Mouse (Mus musculus) hindbrain, postnatal 0 days (tissue): ENCODE data around the gene Madd. TPM values are rescaled to one million over a fixed set of nuclear protein-coding genes. Genes with fewer than 3 reads are reported as not detected.

Source experiments
- ATAC-seq: fragments of 200-750 bp; cut with Nextera tagmentation; 2 replicates; pipeline ENCODE4 v1.8.0; 2017; ENCODE audit warnings: mild to moderate bottlenecking, moderate TSS enrichment, moderate library complexity
- DNase-seq: peaks from one replicate; pipeline ENCODE4 v3.0.0-alpha.2; 2015; ENCODE audit warnings: low spot score
- H3K27ac ChIP-seq: fragments of 300-500 bp; sonication (generic); 2 replicates; pipeline ENCODE4 v1.5.1; 2014; ENCODE audit warnings: mild to moderate bottlenecking
- H3K27me3 ChIP-seq: fragments of 300-500 bp; sonication (generic); 2 replicates; pipeline ENCODE4 v1.6.1; 2014; ENCODE audit warnings: low read length, mixed read lengths; ENCODE audit not compliant: insufficient read depth
- H3K36me3 ChIP-seq: fragments of 300-500 bp; sonication (generic); 2 replicates; pipeline ENCODE4 v1.6.1; 2014; ENCODE audit warnings: low read length, mixed read lengths; ENCODE audit not compliant: insufficient read depth
- H3K4me1 ChIP-seq: fragments of 300-500 bp; sonication (generic); 2 replicates; pipeline ENCODE4 v1.6.1; 2014; ENCODE audit warnings: antibody characterized with exemption, low read length, mixed read lengths; ENCODE audit not compliant: insufficient read depth
- H3K4me2 ChIP-seq: fragments of 300-500 bp; sonication (generic); 2 replicates; pipeline ENCODE4 v1.6.1; 2014; ENCODE audit warnings: low read depth, mild to moderate bottlenecking, low read length, moderate library complexity, mixed read lengths
- H3K4me3 ChIP-seq: fragments of 300-500 bp; sonication (generic); 2 replicates; pipeline ENCODE4 v1.5.1; 2014; ENCODE audit warnings: low read length
- H3K9ac ChIP-seq: fragments of 300-500 bp; sonication (generic); replicated peaks from 2 replicates; pipeline ENCODE4 v1.6.1; 2014; ENCODE audit warnings: mild to moderate bottlenecking, low read length, moderate library complexity, mixed read lengths
- H3K9me3 ChIP-seq: fragments of 300-500 bp; sonication (generic); 2 replicates; pipeline ENCODE4 v1.6.1; 2016; ENCODE audit warnings: low read length, mixed read lengths
- CTCF ChIP-seq: IDR thresholded peaks from 2 replicates; pipeline ENCODE4 v1.5.1; 2016; ENCODE audit warnings: antibody characterized with exemption, control low read depth, low read depth
- WGBS: fragments of 180-500 bp; shearing (Covaris S2); extraction: QIAGEN DNeasy Blood & Tissue Kit; methylation state at CpG from one replicate; pipeline ENCODE4 v1.1.7; 2014; 5-methylcytosine and 5-hydroxymethylcytosine counted together
- polyA plus RNA-seq: library from polyadenylated mRNA; unstranded; fragments of >200 nt; fragmentation: Nextera tagmentation; extraction: Ambion mirVana; gene quantifications from 2 replicates; pipeline ENCODE4 v1.2.1, GENCODE M21; 2015
- total RNA-seq: library from RNA; depleted of rRNA; stranded (reverse); fragments of >200 nt; gene quantifications from 2 replicates; pipeline ENCODE4 v1.2.3, GENCODE M21; 2014

The Madd gene
- total and polyA plus RNA-seq, 2 experiments from 2014 or later, result 31.3 to 64.2 TPM

- Histone ChIP-seq H3K4me3 (no peak overlapping the region), H3K4me1 (no peaks in the 10 kb centered on the region), H3K4me2 (no peak overlapping the region), H3K9ac (no peak overlapping the region), H3K27ac (no peak overlapping the region), H3K27me3 (no peaks in the 10 kb centered on the region), H3K9me3 (no peaks in the 10 kb centered on the region), H3K36me3 (peaks cover 62% of the 10 kb centered on the region)
- TF ChIP-seq CTCF, result no peak
- ATAC-seq, result no peak
- WGBS, result 88% methylated on average over 6 of the region's 6 CpGs
- DNase-seq, result no peak
Measured at GRCm38 (mm10) chr2:91142920-91143319, 40.7 kb downstream of the Madd start.

GRCm38 (mm10) chr2:91139764-91140163 lies 43.9 kb downstream of the Madd start:
- WGBS, result 74% methylated on average over 8 of the region's 8 CpGs
- Histone ChIP-seq H3K27ac (no peak overlapping the region), H3K9ac (no peak overlapping the region), H3K27me3 (no peaks in the 10 kb centered on the region), H3K36me3 (peaks cover 59% of the 10 kb centered on the region), H3K4me2 (no peak overlapping the region), H3K4me1 (no peaks in the 10 kb centered on the region), H3K4me3 (no peak overlapping the region), H3K9me3 (no peaks in the 10 kb centered on the region)
- no peak for TF ChIP-seq CTCF
- no peak for DNase-seq
- ATAC-seq, result no peak

- no peaks in the 10 kb centered on the region for H3K4me1 ChIP-seq
- DNase-seq, result no peak
- WGBS, result 75% methylated on average over 5 of the region's 5 CpGs
- H3K9me3 ChIP-seq, result no peaks in the 10 kb centered on the region
- H3K36me3 ChIP-seq, result peaks cover 56% of the 10 kb centered on the region
- no peak for TF ChIP-seq CTCF
- H3K4me3 ChIP-seq, result no peak overlapping the region
- ATAC-seq, result no peak
- H3K4me2 ChIP-seq, result no peak overlapping the region
- no peaks in the 10 kb centered on the region for H3K27me3 ChIP-seq
- no peak overlapping the region for H3K27ac ChIP-seq
- no peak overlapping the region for H3K9ac ChIP-seq
Measured at GRCm38 (mm10) chr2:91139311-91139710, 44.3 kb downstream of the Madd start.

GRCm38 (mm10) chr2:91137481-91137880 lies 46.2 kb downstream of the Madd start:
- no peaks in the 10 kb centered on the region for H3K9me3 ChIP-seq
- peaks cover 47% of the 10 kb centered on the region for H3K36me3 ChIP-seq
- H3K4me1 ChIP-seq, result no peaks in the 10 kb centered on the region
- WGBS, result 86% methylated on average over 6 of the region's 6 CpGs
- no peaks in the 10 kb centered on the region for H3K27me3 ChIP-seq
- no peak overlapping the region for H3K27ac ChIP-seq
- no peak overlapping the region for H3K9ac ChIP-seq
- no peak overlapping the region for H3K4me2 ChIP-seq
- no peak overlapping the region for H3K4me3 ChIP-seq
- ATAC-seq (no peak), DNase-seq (no peak)
- TF ChIP-seq CTCF, result no peak

GRCm38 (mm10) chr2:91136513-91137412 lies 46.9 kb downstream of the Madd start:
- H3K27me3 ChIP-seq, result no peaks in the 10 kb centered on the region
- H3K4me3 ChIP-seq, result no peak overlapping the region
- no peak for ATAC-seq
- no peaks in the 10 kb centered on the region for H3K4me1 ChIP-seq
- H3K4me2 ChIP-seq, result no peak overlapping the region
- H3K9ac ChIP-seq, result no peak overlapping the region
- TF ChIP-seq CTCF, result no peak
- H3K27ac ChIP-seq, result no peak overlapping the region
- H3K9me3 ChIP-seq, result no peaks in the 10 kb centered on the region
- 77% methylated on average over 11 of the region's 11 CpGs for WGBS
- peaks cover 40% of the 10 kb centered on the region for H3K36me3 ChIP-seq
- no peak for DNase-seq

- no peak for DNase-seq
- H3K4me1 ChIP-seq, result no peaks in the 10 kb centered on the region
- no peaks in the 10 kb centered on the region for H3K27me3 ChIP-seq
- no peak for TF ChIP-seq CTCF
- H3K9me3 ChIP-seq, result no peaks in the 10 kb centered on the region
- no peak overlapping the region for H3K4me3 ChIP-seq
- no peak for ATAC-seq
- H3K36me3 ChIP-seq, result 0 out of 2 replicates have a peak, but pooled peaks cover 5% of the 10 kb centered on the region
- WGBS, result 81% methylated on average over 3 of the region's 3 CpGs
- no peak overlapping the region for H3K27ac ChIP-seq
- no peak overlapping the region for H3K9ac ChIP-seq
- H3K4me2 ChIP-seq, result no peak overlapping the region
Measured at GRCm38 (mm10) chr2:91132035-91132434, 51.6 kb downstream of the Madd start.

- no peak overlapping the region for H3K4me2 ChIP-seq
Measured at GRCm38 (mm10) chr2:91131251-91131650, 52.4 kb downstream of the Madd start.

More at GRCm38 (mm10) chr2:91131251-91131650, 52.4 kb downstream of the Madd start:
- WGBS, result 92% methylated on average over 15 of the region's 15 CpGs
- Histone ChIP-seq H3K36me3 (no peaks in the 10 kb centered on the region), H3K9ac (no peak overlapping the region), H3K4me3 (no peak overlapping the region), H3K27ac (no peak overlapping the region), H3K27me3 (no peaks in the 10 kb centered on the region), H3K4me1 (no peaks in the 10 kb centered on the region), H3K9me3 (no peaks in the 10 kb centered on the region)
- ATAC-seq, result no peak
- no peak for DNase-seq
- no peak for TF ChIP-seq CTCF
